Mouse (Mus musculus) B cell, adult 2 months (primary cell): ENCODE measurements around the gene Zfp292.

ENCODE experiments used
- DNase-seq, 2 experiments: peaks; one replicate each; pipeline ENCODE4 v3.0.0; 2022

Zfp292 gene

GRCm38 (mm10) chr4:34882291-34882769 lies 430 bp downstream of the Zfp292 start:
- DNase-seq = peak; percentile 66 to 67

GRCm38 (mm10) chr4:34881851-34882250 lies 909 bp downstream of the Zfp292 start:
- DNase-seq = no peak

- DNase-seq = no peak
These were observed 1.7 kb downstream of the Zfp292 start for GRCm38 (mm10) chr4:34880921-34881650.

DNA sequence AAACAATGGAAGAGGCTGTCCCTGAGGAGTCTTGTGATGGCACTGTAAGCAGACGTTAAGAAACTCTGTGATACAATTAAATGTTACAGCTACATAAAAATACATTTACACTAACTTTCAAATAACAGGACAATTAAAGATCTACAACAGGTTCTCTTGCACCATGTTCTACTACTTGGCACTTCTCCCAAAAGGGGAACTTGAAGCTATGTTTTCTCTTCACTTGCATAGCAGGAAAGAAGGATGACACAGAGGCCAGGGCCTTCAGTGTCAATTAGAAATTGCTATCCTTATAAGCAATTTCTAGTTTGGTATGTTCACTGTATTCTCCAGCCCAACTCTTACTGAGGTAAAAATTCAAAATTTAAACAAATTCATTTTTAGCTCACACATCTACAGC lies 8.5 kb downstream of the Zfp292 start:
- no peak for DNase-seq

GRCm38 (mm10) chr4:34872896-34873495 lies 9.8 kb downstream of the Zfp292 start:
- no peak for DNase-seq

DNA sequence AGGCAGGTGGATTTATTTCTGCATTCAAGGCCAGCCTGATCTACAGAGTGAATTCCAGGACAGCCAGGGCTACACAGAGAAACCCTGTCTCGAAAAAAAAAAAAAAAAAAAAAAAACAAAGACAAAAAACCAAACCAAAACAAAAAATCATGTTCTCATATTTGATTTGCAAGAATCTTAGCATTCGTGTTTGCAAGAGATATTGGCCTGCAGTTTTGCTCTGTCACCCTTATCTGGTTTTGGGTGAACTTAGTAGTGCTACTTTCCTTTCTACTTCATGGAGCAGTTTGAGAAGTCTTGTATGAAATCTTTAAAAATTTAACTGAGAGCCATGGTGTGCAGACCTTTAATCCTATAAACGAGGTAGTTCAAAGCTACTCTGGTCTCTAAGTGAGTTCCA lies 12.9 kb downstream of the Zfp292 start:
- DNase-seq = no peak

DNA sequence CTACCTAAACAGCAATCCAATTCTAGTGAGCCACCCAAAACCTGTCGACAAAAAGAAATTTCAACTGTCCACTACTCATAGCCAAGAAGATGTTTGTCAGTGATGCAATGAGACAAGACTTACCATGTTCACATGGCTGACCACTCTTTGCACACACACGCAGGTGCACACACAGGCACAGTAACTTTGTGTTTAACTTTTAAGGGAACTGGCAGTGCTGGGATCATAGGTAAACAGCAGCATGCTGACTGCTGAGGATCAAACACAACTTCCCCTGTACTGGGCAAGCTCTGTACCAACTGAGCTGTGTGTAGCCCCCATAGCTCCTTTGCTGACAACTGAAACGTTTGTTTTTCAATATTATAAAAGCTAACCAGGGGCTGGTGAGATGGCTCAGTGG lies 21.3 kb downstream of the Zfp292 start:
- DNase-seq = no peak

- no peak for DNase-seq
These were observed 23.3 kb downstream of the Zfp292 start for GRCm38 (mm10) chr4:34859416-34859815.

DNA sequence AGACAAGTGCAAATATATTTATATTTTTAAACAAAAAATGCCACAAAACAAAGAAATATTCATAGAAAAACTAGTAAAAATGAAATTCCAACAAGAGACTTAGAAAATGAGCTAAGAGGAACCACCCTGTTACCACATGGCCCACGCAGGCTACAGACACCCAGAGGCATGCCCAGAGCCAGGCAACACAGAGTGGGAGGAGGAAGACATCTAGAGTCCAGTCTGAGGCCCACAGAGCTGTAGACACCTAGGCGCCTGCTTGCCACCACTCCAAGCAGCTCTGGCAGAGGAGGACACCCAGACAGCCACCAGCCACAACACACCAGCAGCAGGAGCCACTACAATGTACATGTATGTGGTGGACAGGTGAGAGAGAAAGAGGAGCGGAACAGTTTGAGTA lies 23.9 kb downstream of the Zfp292 start:
- DNase-seq = no peak

DNA sequence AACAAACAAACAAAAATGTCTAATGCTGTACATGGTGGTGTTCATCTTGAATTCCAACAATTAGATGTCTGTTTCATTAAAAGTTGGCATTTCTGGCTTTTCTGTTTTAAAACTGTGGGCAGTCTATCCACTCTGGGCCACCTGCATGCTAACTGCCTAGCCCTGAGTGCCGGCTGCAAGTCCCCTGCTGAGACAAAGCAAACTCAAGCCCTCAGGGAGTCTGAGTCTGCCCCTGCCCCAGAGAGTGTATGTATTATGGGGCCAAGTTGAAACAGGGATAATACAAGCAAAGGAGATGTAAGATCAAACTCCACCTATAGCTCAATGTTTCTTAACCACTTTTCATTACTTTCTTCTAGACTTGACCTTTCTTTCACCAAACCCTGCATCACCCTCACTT lies 26.8 kb downstream of the Zfp292 start:
- no peak for DNase-seq

DNA sequence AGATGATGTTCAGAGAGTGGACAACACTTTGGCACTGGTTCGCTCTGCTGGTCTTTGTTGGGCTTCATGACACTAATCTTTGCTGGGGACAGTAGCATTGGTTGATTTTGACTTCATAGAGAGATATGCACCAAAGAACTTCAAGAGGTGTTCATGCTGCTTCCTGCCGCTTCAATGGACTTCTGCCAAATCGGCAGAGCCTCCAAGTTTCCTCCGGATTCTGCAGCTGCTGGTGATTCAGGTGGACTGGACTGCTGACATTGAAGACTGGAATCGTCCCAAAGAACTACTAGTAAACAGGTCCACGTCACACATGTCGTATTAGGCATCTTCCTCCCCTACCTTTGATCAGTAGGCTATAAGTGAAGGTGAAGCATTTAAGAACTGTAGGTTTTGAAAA lies 30.7 kb downstream of the Zfp292 start:
- no peak for DNase-seq

- no peak for DNase-seq
These were observed 32.6 kb downstream of the Zfp292 start for GRCm38 (mm10) chr4:34850156-34850555.

GRCm38 (mm10) chr4:34847679-34848309 lies 35.0 kb downstream of the Zfp292 start:
- no peak for DNase-seq

DNA sequence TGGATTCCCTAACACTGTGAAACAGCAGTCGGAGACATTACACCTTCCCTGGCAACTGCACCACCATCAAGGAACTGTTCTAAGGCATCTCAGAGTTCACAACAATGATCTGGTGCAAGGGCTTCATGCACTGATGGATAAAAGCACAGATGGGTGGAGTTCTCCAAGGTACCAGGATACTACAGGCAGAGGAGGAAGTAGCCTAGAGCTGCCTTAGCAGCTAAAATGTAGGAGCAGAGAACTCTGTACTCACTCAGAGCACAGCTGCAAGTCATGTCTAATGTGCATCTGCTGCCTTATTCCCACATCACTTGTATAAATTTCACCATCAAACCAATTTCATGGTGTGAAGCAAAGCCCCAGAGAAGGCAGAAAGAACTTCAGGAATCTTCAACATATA lies 38.9 kb downstream of the Zfp292 start:
- DNase-seq = no peak

GRCm38 (mm10) chr4:34842826-34843225 lies 39.9 kb downstream of the Zfp292 start:
- DNase-seq = no peak

GRCm38 (mm10) chr4:34831496-34831895 lies 51.3 kb downstream of the Zfp292 start:
- peak; percentile 37 to 48 for DNase-seq

- DNase-seq = no peak
These were observed 53.3 kb downstream of the Zfp292 start for GRCm38 (mm10) chr4:34829456-34829855.

DNA sequence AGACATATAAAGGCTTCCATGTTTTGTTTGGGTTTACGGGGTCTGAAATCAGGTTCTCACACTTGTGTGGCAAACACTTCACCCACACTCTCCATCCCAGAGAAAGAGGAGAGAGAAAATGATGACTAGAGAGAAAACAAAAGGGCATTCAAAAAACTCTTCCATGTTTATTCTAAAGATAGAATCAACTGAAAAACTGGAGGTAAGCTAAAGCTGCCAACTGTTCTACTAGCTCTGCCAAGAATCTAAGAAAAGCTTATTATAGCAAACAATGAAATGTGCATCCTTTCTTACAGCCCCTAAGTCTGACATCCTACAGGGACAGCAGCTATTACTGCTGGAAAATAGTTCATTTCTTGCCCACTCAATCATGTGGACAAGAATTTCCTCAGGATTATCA lies 58.9 kb downstream of the Zfp292 start:
- no peak for DNase-seq

DNA sequence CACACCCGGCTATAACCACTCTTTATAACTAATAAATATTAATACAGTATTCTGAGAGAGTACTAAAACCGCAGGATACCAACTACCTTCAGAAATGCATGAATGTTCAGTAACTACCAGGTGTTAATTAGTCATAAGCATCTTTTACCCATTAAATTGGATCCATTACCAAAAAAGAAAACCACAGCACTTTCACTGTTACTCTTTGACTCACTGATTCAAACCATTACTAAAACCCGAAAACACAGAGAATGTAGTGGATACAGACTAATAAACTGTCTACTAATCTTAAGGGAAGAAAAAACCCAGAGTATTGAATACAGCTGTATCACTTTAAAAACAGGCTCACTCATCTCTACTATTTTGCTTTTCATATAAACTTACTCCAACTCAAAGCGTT lies 62.9 kb downstream of the Zfp292 start:
- DNase-seq = no peak

GRCm38 (mm10) chr4:34801166-34802034 lies 81.4 kb downstream of the Zfp292 start:
- no peak for DNase-seq

GRCm38 (mm10) chr4:34798005-34798404 lies 84.8 kb downstream of the Zfp292 start:
- no peak for DNase-seq

- DNase-seq = no peak
These were observed 85.3 kb downstream of the Zfp292 start for GRCm38 (mm10) chr4:34797294-34797983.

DNA sequence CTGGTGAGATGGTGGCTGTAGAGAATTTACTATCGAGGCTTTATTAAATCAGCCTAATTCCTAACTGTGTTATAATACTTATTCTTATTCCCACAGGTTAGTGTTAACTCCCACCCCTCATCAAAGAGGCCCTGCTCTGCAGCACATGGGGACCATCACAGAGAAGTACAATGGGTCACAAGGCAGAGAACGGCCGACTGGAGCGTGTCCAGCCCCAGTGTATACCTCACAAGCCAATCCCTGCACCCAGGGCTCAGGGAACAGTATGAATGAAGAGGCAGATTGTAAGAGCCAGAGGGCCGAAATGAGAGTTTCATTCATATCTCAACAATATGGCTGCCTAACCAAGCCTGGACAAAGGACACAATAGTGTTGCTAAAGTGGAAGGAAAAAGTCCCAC lies 86.5 kb downstream of the Zfp292 start:
- no peak for DNase-seq
